ENCODE assay signal across 16 mouse cellular contexts in genomic region chr1:170531286-170531685, GRCm38 (mm10).
"Had no signal": no experiment of that assay in that cellular context is flagged by ENCODE, and none has a peak within 500 bp of the region (broad histone marks: within the 10 kb centered on the region; RNA-seq: fewer than 3 reads in every experiment).

No protein-coding gene starts in this region.

- DNase-seq: liver, postnatal 0 days; lung, adult 2 months; lung, postnatal 14 days; lung, postnatal 36 days; right cerebral cortex, postnatal 14 days; thymus, adult 2 months; thymus, postnatal 25 days; thymus, postnatal 4 days had no signal

- ATAC-seq: liver, postnatal 0 days; lung, postnatal 0 days; midbrain, embryonic 13.5 days; midbrain, embryonic 15.5 days had no signal

- H3K27ac ChIP-seq: lung, embryonic 15.5 days; macrophage; midbrain, embryonic 13.5 days; midbrain, embryonic 15.5 days; neural tube, embryonic 12.5 days had no signal

- H3K9me3 ChIP-seq: lung, embryonic 15.5 days; midbrain, embryonic 13.5 days; midbrain, embryonic 15.5 days; neural tube, embryonic 12.5 days had no signal

- H3K36me3 ChIP-seq: lung, embryonic 15.5 days; midbrain, embryonic 13.5 days; midbrain, embryonic 15.5 days; neural tube, embryonic 12.5 days had no signal

- H3K27me3 ChIP-seq: lung, embryonic 15.5 days; megakaryocyte, embryonic 14.5 days; midbrain, embryonic 13.5 days; midbrain, embryonic 15.5 days; neural tube, embryonic 12.5 days had no signal

- H3K4me1 ChIP-seq: lung, embryonic 15.5 days; midbrain, embryonic 13.5 days; midbrain, embryonic 15.5 days; neural tube, embryonic 12.5 days had no signal

- H3K4me3 ChIP-seq: lung, embryonic 15.5 days; midbrain, embryonic 13.5 days; midbrain, embryonic 15.5 days; neural tube, embryonic 12.5 days had no signal

- H3K4me2 ChIP-seq: lung, embryonic 15.5 days; midbrain, embryonic 11.5 days; midbrain, embryonic 13.5 days; midbrain, embryonic 15.5 days; neural tube, embryonic 12.5 days had no signal

- H3K9ac ChIP-seq: liver, postnatal 0 days; lung, embryonic 15.5 days; midbrain, embryonic 13.5 days; midbrain, embryonic 15.5 days; neural tube, embryonic 12.5 days had no signal
